Mouse (Mus musculus): ENCODE results near the gene Lgr6.

The Lgr6 gene

DNA sequence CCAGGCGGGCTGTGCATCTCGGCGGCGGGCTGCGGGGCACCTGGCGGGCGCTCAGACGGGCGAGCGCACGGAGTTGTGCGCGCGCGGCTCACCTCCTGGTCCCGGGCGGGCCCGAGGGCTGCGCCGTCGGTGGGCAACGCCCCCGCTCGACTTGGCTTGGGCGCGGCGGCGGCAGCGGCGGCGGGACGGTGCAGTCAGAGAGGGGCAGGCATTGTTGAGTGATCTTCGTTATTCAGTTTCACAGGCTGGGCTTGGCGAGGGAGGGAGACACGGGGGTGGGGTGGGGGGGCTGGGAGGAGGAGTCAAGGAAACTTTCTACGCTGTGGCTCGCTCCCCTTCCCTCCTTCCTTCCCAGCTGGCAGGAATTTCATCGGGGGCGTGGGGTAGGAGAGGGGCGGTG is at the start of gene Lgr6:
Lgr6 (minus strand) TSS at position 153 of the 400 bp plus-strand sequence.
- no peak for DNase-seq (ENCODE audit: low read depth, low spot score)
- H3K27me3 ChIP-seq (ENCODE audit: control insufficient read depth, insufficient read depth, low read length, poor library complexity, severe bottlenecking) = no peaks in the 10 kb centered on the region
- no peaks in the 10 kb centered on the region for H3K36me3 ChIP-seq (ENCODE audit: control insufficient read depth, insufficient read depth, low read length, poor library complexity, severe bottlenecking)

- no peaks in the 10 kb centered on the region for H3K27me3 ChIP-seq (ENCODE audit: control insufficient read depth, insufficient read depth, low read length, poor library complexity, severe bottlenecking)
- peak; percentile 80 for DNase-seq (ENCODE audit: low read depth, low spot score)
- peaks cover 9% of the 10 kb centered on the region for H3K36me3 ChIP-seq (ENCODE audit: control insufficient read depth, insufficient read depth, low read length, poor library complexity, severe bottlenecking)
Measured at GRCm38 (mm10) chr1:135154411-135154959, 49.4 kb upstream of the Lgr6 start.

- H3K36me3 ChIP-seq (ENCODE audit: control insufficient read depth, insufficient read depth, low read length, poor library complexity, severe bottlenecking) = peaks cover 9% of the 10 kb centered on the region
- H3K27me3 ChIP-seq (ENCODE audit: control insufficient read depth, insufficient read depth, low read length, poor library complexity, severe bottlenecking) = no peaks in the 10 kb centered on the region
- DNase-seq (ENCODE audit: low read depth, low spot score) = no peak
Measured at GRCm38 (mm10) chr1:135154011-135154410, 48.9 kb upstream of the Lgr6 start.

DNA sequence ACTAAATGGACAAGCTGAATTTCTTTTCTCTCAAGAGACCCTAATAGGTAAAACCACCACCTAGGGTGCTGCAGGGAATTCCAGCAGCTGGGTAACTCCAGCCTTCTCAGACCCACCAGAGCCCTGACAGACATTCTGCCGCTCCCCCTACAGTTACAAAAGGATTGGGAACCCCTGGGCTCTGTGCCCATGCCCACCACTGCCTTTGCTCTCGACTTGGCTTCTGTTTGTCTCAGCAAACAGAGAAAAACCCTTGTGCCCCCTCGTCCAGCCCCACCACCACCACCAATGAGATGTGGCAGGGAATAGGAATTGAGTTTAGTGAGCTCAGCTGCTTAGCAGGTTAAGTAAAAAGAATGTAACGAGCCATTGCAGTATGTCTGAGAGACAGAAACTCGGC is 43.9 kb upstream of the Lgr6 start:
- H3K27me3 ChIP-seq (ENCODE audit: control insufficient read depth, insufficient read depth, low read length, poor library complexity, severe bottlenecking) = no peaks in the 10 kb centered on the region
- no peak for DNase-seq (ENCODE audit: low read depth, low spot score)

DNA sequence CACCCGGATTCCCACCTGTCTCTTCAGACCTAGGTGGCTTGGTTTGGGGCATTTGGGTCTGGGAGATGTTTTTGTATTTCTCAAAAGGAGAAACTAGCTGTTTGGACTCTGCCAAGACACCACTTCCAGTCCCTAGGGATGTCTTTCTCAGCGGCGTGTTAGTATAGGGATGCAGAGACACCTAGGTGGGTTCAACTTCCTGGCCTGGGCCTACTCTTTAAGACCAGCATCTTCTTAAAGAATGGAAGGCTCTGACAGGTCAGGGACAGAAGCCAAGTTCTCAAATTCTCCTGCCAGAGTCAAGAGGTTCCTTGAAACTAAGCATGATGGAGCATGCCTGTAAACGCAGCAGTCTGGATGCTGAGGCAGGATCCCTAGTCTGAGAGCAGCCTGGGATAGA is 43.4 kb upstream of the Lgr6 start:
- DNase-seq (ENCODE audit: low read depth, low spot score) = no peak
- Histone ChIP-seq H3K36me3 (ENCODE audit: control insufficient read depth, insufficient read depth, low read length, poor library complexity, severe bottlenecking) (0 out of 2 replicates have a peak, but pooled peaks cover under 1% of the 10 kb centered on the region), H3K27me3 (ENCODE audit: control insufficient read depth, insufficient read depth, low read length, poor library complexity, severe bottlenecking) (no peaks in the 10 kb centered on the region)

More for the DNA sequence above, 43.9 kb upstream of the Lgr6 start:
- H3K36me3 ChIP-seq (ENCODE audit: control insufficient read depth, insufficient read depth, low read length, poor library complexity, severe bottlenecking) = 0 out of 2 replicates have a peak, but pooled peaks cover 1% of the 10 kb centered on the region

DNA sequence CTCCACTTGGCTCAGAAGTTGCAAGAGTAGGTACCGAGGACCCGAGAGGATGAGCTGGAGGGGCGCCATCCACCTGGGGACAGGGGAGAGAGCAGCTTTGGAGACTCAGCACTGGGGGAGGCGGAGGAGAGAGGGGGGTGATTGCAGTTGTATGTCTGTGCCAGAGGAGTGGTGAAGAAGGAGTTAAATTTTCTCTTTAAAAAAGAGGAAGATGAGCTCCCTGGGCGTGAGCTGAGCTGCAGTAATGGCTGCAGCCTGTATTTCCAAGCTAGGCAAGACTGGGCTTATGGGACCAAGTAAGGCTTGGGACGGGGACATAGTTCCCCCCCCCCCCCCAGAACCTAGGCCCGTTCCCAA is 42.6 kb upstream of the Lgr6 start:
- no peak for DNase-seq (ENCODE audit: low read depth, low spot score)
- no peaks in the 10 kb centered on the region for H3K27me3 ChIP-seq (ENCODE audit: control insufficient read depth, insufficient read depth, low read length, poor library complexity, severe bottlenecking)
- peaks cover 3% of the 10 kb centered on the region; the same call in 1 of the 2 replicates for H3K36me3 ChIP-seq (ENCODE audit: control insufficient read depth, insufficient read depth, low read length, poor library complexity, severe bottlenecking)

- Histone ChIP-seq H3K27me3 (ENCODE audit: control insufficient read depth, insufficient read depth, low read length, poor library complexity, severe bottlenecking) (no peaks in the 10 kb centered on the region), H3K36me3 (ENCODE audit: control insufficient read depth, insufficient read depth, low read length, poor library complexity, severe bottlenecking) (peaks cover 4% of the 10 kb centered on the region; the same call in 1 of the 2 replicates)
- DNase-seq (ENCODE audit: low read depth, low spot score) = peak; percentile 76
Measured at GRCm38 (mm10) chr1:135146946-135147701, 42.0 kb upstream of the Lgr6 start.

- Histone ChIP-seq H3K27me3 (ENCODE audit: control insufficient read depth, insufficient read depth, low read length, poor library complexity, severe bottlenecking) (no peaks in the 10 kb centered on the region), H3K36me3 (ENCODE audit: control insufficient read depth, insufficient read depth, low read length, poor library complexity, severe bottlenecking) (peaks cover 7% of the 10 kb centered on the region; the same call in 1 of the 2 replicates)
- peak; percentile 80 for DNase-seq (ENCODE audit: low read depth, low spot score)
Measured at GRCm38 (mm10) chr1:135146077-135146945, 41.2 kb upstream of the Lgr6 start, which contains the start of gene Arl8a. Gene Arl8a (plus strand): TSS chr1:135146824.

DNA sequence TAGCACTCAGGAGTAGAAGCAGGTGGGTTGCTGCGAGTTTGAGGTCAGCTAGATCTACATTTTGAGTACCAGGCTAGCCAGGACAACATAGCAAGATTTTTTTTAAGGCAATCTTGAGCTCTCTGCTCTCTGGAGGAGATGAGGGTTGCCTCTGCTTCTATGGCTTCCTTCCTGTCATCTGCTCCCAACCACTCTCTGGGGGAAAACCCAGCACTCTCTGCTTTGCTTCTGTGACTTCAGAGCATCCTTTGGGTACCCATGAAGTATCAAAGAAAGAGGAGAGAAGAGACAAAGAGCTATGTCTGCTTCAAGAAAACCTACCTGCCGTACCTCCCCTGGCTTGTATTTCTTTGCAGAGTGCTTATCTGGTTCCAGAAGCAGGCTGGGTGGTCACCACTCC is 38.9 kb upstream of the Lgr6 start:
- Histone ChIP-seq H3K36me3 (ENCODE audit: control insufficient read depth, insufficient read depth, low read length, poor library complexity, severe bottlenecking) (peaks cover 16% of the 10 kb centered on the region), H3K27me3 (ENCODE audit: control insufficient read depth, insufficient read depth, low read length, poor library complexity, severe bottlenecking) (no peaks in the 10 kb centered on the region)
- DNase-seq (ENCODE audit: low read depth, low spot score) = no peak

DNA sequence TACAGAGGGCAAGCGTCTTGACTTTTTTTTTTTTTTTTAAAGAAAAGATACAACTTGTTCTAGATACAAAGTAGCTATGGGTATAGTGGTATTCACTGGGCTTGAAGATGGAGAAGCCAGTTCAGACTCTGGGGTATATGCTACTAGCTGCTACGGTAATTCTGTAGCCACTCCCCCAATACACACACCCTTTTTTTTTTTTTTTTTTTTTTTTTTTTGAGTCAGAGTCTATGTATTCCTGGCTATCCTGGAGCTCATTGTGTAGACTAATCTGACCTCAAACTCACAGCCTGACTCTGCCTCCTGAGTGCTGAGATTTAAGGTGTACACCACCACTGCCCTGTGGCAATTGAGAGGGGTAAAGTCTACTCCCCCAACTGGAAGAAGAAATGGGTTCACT is 37.4 kb upstream of the Lgr6 start:
- peaks cover 20% of the 10 kb centered on the region for H3K36me3 ChIP-seq (ENCODE audit: control insufficient read depth, insufficient read depth, low read length, poor library complexity, severe bottlenecking)
- no peak for DNase-seq (ENCODE audit: low read depth, low spot score)
- no peaks in the 10 kb centered on the region for H3K27me3 ChIP-seq (ENCODE audit: control insufficient read depth, insufficient read depth, low read length, poor library complexity, severe bottlenecking)

DNA sequence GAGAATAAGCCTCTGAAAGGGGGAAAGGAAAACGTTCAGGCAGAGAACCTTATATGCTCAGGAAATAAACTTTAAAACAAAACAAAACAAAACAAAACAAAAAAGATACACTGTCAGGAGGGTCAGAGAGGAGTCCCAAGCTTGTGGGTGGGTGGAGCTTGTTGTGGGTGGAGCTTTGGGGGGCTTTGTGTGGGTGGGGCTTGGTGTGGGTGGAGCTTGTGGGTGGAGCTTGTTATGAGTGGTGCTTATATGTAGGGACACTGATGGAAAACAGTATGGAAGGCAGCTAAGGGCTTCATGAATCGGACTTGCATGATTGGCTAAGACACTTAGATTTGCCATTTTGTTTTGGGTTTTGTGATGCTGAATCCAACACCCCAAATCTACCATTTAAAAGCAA is 34.8 kb upstream of the Lgr6 start:
- Histone ChIP-seq H3K27me3 (ENCODE audit: control insufficient read depth, insufficient read depth, low read length, poor library complexity, severe bottlenecking) (no peaks in the 10 kb centered on the region), H3K36me3 (ENCODE audit: control insufficient read depth, insufficient read depth, low read length, poor library complexity, severe bottlenecking) (peaks cover 24% of the 10 kb centered on the region)
- peak; percentile 29 for DNase-seq (ENCODE audit: low read depth, low spot score)

DNA sequence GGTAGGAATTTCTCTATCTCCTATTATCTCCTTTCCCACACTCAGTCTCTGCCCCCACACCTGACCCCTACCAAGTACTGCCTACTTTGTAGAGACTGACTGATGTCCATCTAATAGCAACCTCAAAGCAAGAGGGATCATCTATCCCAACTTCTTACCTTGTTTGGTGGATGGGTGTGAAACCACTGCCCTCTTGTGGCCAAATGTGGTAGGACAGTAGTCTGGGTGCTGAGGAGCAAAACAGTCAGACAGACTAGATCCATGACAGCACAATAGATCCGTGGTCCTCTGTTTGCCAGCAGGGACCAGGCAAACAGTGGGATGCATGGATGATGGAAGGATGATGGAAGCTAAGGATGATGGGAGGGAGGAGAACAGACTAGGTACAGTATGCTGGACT is 31.4 kb upstream of the Lgr6 start:
- peak; percentile 90 for DNase-seq (ENCODE audit: low read depth, low spot score)
- H3K36me3 ChIP-seq (ENCODE audit: control insufficient read depth, insufficient read depth, low read length, poor library complexity, severe bottlenecking) = peaks cover 17% of the 10 kb centered on the region
- H3K27me3 ChIP-seq (ENCODE audit: control insufficient read depth, insufficient read depth, low read length, poor library complexity, severe bottlenecking) = no peaks in the 10 kb centered on the region

DNA sequence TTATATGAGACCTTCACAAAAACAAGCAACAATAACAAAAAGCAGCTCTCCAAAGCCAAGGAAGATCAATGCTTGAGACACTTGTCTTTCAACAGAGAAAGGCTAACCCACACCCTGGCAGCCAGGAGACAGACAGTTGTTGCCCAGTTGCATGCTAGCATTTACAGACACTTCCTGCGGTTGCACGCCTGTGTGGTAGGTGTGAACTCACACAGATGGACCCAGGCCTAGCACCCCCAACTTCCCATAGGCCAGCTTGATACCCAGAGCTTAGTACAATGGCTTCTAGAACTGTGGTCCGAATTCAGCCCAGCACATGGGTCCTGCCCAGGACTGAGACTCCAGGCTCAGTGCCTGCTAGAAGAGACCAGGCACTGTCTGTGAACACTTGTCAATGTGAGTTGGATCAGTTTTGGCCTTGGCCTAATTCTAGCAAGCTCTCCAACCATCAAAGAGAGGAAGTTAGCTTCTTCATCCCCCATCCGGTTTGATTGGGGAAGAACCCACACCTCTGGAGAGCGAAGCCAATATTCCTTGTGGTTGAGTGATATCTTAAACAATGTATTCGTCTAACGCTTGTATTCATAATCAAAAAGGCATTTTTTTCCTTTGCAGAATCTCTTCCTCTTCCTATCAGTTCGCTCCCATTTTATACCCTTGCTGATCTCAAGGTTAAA is 30.2 kb upstream of the Lgr6 start:
- H3K36me3 ChIP-seq (ENCODE audit: control insufficient read depth, insufficient read depth, low read length, poor library complexity, severe bottlenecking) = peaks cover 15% of the 10 kb centered on the region
- no peak for DNase-seq (ENCODE audit: low read depth, low spot score)
- H3K27me3 ChIP-seq (ENCODE audit: control insufficient read depth, insufficient read depth, low read length, poor library complexity, severe bottlenecking) = no peaks in the 10 kb centered on the region

DNA sequence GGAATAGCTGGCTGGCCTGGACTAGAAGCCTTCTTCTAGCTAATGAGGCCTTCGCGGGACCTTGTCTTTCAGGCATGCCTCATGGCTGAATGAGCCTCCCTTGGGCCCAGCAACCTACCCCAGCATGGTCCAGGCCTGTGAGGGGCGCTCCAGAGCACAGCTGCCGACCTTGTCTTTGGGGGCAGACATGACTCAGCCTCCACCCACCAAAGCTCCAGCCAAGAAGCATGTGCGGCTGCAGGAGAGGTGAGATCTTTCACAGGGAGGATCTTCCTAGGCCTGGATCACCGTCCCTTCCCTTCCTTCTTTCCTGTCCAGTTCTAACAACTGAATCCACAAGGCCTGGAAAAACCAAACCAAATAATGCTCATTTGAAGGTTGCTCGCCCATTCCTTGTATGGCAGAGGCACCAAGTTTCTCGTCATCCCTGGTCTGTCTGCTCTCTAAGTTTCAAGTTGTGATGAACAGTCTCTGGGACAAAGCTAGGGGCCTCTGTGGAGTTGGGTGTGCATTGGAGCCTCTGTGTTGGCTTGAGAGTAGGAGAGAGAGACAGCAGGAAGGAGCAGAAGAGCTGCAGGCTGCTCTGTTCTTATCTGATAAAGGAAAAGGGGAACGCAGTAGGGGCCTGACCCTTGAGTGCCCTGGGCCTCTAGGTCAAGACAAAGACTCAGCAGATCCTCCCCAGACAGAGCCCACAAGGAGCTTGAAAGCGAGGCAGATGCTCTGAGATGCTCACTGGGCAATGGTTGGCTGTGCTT is 28.8 kb upstream of the Lgr6 start:
- Histone ChIP-seq H3K36me3 (ENCODE audit: control insufficient read depth, insufficient read depth, low read length, poor library complexity, severe bottlenecking) (peaks cover 8% of the 10 kb centered on the region), H3K27me3 (ENCODE audit: control insufficient read depth, insufficient read depth, low read length, poor library complexity, severe bottlenecking) (no peaks in the 10 kb centered on the region)
- DNase-seq (ENCODE audit: low read depth, low spot score) = no peak

Measured in splenic B cell, adult 2 months (primary cell).